Mouse (Mus musculus) intestine, embryonic 15.5 days (tissue): Measurements from ENCODE around the gene Gm7347. TPM values are rescaled to one million over a fixed set of nuclear protein-coding genes. Genes with fewer than 3 reads are reported as not detected.
A peak's percentile ranks its signal among the peaks of the same experiment; 100 is the strongest.
"Not testable (repeated sequence)": the region's sequence is repeated elsewhere in the genome, so short reads cannot be mapped to it uniquely, and the experiment has no call there.

Experiments used
- ATAC-seq: fragments of 200-750 bp; cut with Nextera tagmentation; 2 replicates; pipeline ENCODE4 v1.8.0; 2017; ENCODE audit warnings: moderate TSS enrichment, moderate library complexity
- H3K27ac ChIP-seq: fragments of 300-500 bp; sonication (generic); 2 replicates; pipeline ENCODE4 v1.5.1; 2015; ENCODE audit warnings: mild to moderate bottlenecking, inconsistent platforms
- H3K27me3 ChIP-seq: fragments of 300-500 bp; sonication (generic); replicated peaks from 2 replicates; pipeline ENCODE4 v1.6.1; 2015; ENCODE audit warnings: inconsistent platforms
- H3K36me3 ChIP-seq: fragments of 300-500 bp; sonication (generic); 2 replicates; pipeline ENCODE4 v1.6.1; 2015; ENCODE audit warnings: inconsistent platforms
- H3K4me1 ChIP-seq: fragments of 300-500 bp; sonication (generic); replicated peaks from 2 replicates; pipeline ENCODE4 v1.6.1; 2015; ENCODE audit warnings: inconsistent platforms
- H3K4me2 ChIP-seq: fragments of 300-500 bp; sonication (generic); replicated peaks from 2 replicates; pipeline ENCODE4 v1.6.1; 2015; ENCODE audit warnings: mild to moderate bottlenecking, inconsistent platforms
- H3K4me3 ChIP-seq: fragments of 300-500 bp; sonication (generic); replicated peaks from 2 replicates; pipeline ENCODE4 v1.5.1; 2015; ENCODE audit warnings: inconsistent platforms
- H3K9ac ChIP-seq: fragments of 300-500 bp; sonication (generic); 2 replicates; pipeline ENCODE4 v1.6.1; 2015; ENCODE audit warnings: inconsistent platforms
- H3K9me3 ChIP-seq: fragments of 300-500 bp; sonication (generic); 2 replicates; pipeline ENCODE4 v1.6.1; 2016; ENCODE audit warnings: inconsistent platforms
- WGBS: fragments of 180-500 bp; shearing (Covaris S2); methylation state at CpG from one replicate; pipeline ENCODE4 v1.1.7; 2015; 5-methylcytosine and 5-hydroxymethylcytosine counted together
- polyA plus RNA-seq: library from polyadenylated mRNA; unstranded; fragments of >200 nt; fragmentation: Nextera tagmentation; extraction: Ambion mirVana; gene quantifications from 2 replicates; pipeline ENCODE4 v1.2.1, GENCODE M21; 2015

Gm7347 gene
- not detected in 2 replicates for polyA plus RNA-seq

- no CpG with 5 or more reads among the region's 2 CpGs for WGBS
- H3K4me1 ChIP-seq, H3K36me3 ChIP-seq, H3K9me3 ChIP-seq, H3K27me3 ChIP-seq, H3K9ac ChIP-seq, H3K4me3 ChIP-seq, H3K4me2 ChIP-seq, H3K27ac ChIP-seq, ATAC-seq: not testable (repeated sequence)
Observed at GRCm38 (mm10) chr5:26058481-26058880, at the start of gene Gm7347. Gene Gm7347 (minus strand): TSS chr5:26058581.

DNA sequence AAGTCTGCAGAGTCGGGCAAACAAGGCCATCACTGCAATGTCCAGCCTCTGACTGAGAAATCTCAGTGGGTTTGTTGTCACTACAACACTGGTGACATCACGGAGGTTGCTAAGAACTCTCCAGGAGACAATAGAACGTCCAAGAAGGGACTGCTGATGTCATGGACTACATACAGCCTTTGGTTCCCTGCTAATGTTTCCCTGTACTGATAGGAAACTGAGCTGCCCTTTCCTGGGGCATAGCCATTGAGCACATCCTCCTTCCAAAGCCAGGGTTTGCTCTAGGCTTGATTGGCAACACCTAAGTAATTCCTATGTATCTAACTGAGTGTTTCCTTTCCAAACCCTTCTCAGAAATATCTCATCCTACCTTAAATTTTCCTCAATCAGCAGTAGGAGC is 46.9 kb upstream of the Gm7347 start, which contains the start of gene 5031410I06Rik:
Gene 5031410I06Rik, minus strand, starts transcription at position 101 of the 400 bp plus-strand sequence.
- not testable (repeated sequence) for H3K9ac ChIP-seq, H3K4me1 ChIP-seq, H3K27me3 ChIP-seq, H3K36me3 ChIP-seq, H3K4me2 ChIP-seq, H3K27ac ChIP-seq, H3K9me3 ChIP-seq, H3K4me3 ChIP-seq, ATAC-seq
- no CpG with 5 or more reads among the region's 3 CpGs for WGBS

DNA sequence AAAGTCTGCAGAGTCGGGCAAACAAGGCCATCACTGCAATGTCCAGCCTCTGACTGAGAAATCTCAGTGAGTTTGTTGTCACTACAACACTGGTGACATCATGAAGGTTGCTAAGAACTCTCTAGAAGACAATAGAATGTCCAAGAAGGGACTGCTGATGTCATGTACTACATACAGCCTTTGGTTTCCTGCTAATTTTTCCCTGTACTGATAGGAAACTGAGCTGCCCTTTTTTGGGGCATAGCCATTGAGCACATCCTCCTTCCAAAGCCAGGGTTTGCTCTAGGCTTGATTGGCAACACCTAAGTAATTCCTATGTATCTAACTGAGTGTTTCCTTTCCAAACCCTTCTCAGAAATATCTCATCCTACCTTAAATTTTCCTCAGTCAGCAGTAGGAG is 30.8 kb upstream of the Gm7347 start, which contains the start of gene Gm10471:
Gene Gm10471, minus strand, starts transcription at position 101 of the 400 bp plus-strand sequence.
- H3K27me3 ChIP-seq, H3K4me1 ChIP-seq, H3K9ac ChIP-seq, H3K4me2 ChIP-seq, ATAC-seq, H3K4me3 ChIP-seq, H3K36me3 ChIP-seq, H3K9me3 ChIP-seq, H3K27ac ChIP-seq: not testable (repeated sequence)
- 72% methylated on average over 1 of the region's 1 CpGs for WGBS

DNA sequence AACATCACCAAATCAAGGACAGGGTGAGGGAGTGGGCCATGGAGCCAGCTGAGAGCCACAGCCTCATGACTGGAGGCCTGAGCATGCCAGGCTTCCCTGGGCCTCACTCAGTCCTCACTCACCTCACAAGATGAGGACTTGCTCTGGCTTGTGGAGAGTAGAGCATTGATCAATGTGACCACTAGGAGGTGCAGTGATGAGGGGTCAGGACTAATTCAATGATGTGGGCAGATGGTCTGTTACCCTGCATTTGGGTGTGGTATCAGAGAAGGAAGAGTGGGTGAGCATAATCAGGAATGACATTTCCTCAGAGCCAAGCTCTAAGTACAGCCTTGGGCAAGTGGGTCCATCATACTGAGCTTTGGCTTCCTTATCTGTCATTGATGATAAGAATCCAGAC is 20.6 kb upstream of the Gm7347 start:
- ATAC-seq, H3K27me3 ChIP-seq, H3K9ac ChIP-seq, H3K4me3 ChIP-seq, H3K27ac ChIP-seq, H3K4me2 ChIP-seq, H3K36me3 ChIP-seq, H3K9me3 ChIP-seq, H3K4me1 ChIP-seq: not testable (repeated sequence)

DNA sequence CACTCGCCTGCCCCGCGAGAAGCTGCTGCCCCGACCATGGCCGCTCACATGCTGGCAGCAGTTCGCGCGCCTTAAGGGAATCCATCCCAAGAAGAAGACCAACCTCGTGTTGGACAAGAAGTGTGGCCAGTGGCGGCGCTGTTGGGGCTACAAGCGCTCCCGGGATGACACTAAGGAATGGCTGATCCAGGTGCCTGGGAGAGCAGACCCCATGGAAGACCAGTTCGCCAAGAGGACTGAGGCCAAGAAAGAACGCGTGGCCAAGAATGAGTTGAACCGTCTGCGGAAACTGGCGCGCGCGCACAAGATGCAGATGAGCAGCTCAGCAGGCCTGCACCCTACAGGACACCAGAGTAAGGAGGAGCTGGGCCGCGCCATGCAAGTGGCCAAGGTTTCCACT is 12.3 kb upstream of the Gm7347 start:
- Histone ChIP-seq H3K4me1 (no peaks in the 10 kb centered on the region), H3K27ac (no peak overlapping the region), H3K4me3 (no peak overlapping the region), H3K27me3 (no peaks in the 10 kb centered on the region), H3K9me3 (no peaks in the 10 kb centered on the region), H3K36me3 (no peaks in the 10 kb centered on the region), H3K4me2 (no peak overlapping the region), H3K9ac (no peak overlapping the region)
- ATAC-seq: no peak
- 85% methylated on average over 24 of the region's 24 CpGs for WGBS

DNA sequence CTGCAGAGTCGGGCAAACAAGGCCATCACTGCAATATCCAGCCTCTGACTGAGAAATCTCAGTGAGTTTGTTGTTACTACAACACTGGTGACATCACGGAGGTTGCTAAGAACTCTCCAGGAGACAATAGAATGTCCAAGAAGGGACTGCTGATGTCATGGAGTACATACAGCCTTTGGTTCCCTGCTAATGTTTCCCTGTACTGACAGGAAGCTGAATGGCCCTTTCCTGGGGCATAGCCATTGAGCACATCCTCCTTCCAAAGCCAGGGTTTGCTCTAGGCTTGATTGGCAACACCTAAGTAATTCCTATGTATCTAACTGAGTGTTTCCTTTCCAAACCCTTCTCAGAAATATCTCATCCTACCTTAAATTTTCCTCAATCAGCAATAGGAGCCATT is 18.9 kb downstream of the Gm7347 start, which contains the start of gene Speer4a:
Gene Speer4a, minus strand, starts transcription at position 101 of the 400 bp plus-strand sequence.
- H3K4me1 ChIP-seq, H3K27ac ChIP-seq, H3K4me3 ChIP-seq, H3K36me3 ChIP-seq, H3K27me3 ChIP-seq, H3K4me2 ChIP-seq, H3K9ac ChIP-seq, H3K9me3 ChIP-seq, ATAC-seq: not testable (repeated sequence)
- WGBS: 78% methylated on average over 2 of the region's 2 CpGs

GRCm38 (mm10) chr5:26022816-26023215 is 35.6 kb downstream of the Gm7347 start, which contains the start of gene Gm5862:
Gene Gm5862 (minus strand): TSS chr5:26022916.
- not testable (repeated sequence) for H3K36me3 ChIP-seq, H3K4me2 ChIP-seq, H3K9me3 ChIP-seq, H3K4me1 ChIP-seq, H3K27ac ChIP-seq, H3K27me3 ChIP-seq, H3K9ac ChIP-seq, ATAC-seq, H3K4me3 ChIP-seq
- no CpG with 5 or more reads among the region's 3 CpGs for WGBS

DNA sequence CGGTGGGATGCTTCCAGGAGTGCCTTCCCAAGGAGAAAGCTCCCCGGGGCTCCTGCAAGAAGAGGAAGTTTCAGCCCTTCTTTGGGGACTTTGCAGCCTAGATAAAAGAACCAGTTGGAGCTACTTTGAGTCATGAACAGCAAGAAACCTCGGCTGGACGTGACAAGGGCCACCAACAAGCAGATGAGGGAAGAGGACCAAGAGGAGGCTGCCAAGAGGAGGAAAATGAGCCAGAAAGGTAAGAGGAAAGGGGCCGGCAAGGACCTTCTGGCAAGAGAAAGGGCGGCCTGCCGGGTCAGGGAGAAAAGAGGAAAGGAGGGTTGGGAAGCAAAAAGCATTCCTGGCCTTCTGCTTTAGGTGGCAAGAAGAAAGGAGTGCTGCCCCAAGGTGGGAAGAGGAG is 50.7 kb downstream of the Gm7347 start:
- H3K36me3 ChIP-seq: not testable (repeated sequence)

GRCm38 (mm10) chr5:26006937-26007695 is 51.3 kb downstream of the Gm7347 start:
- peak overlapping the region; percentile 51 for H3K4me2 ChIP-seq
- WGBS: 18% methylated on average over 45 of the region's 45 CpGs
- H3K36me3 ChIP-seq, H3K4me1 ChIP-seq, H3K9ac ChIP-seq, H3K27ac ChIP-seq, H3K9me3 ChIP-seq, H3K27me3 ChIP-seq: not testable (repeated sequence)
- peak; percentile 67 for ATAC-seq
- peak overlapping the region; percentile 14 for H3K4me3 ChIP-seq

More for the DNA sequence above, 50.7 kb downstream of the Gm7347 start:
- not testable (repeated sequence) for H3K9ac ChIP-seq, ATAC-seq, H3K4me1 ChIP-seq, H3K27me3 ChIP-seq, H3K9me3 ChIP-seq, H3K27ac ChIP-seq, H3K4me3 ChIP-seq, H3K4me2 ChIP-seq
- 67% methylated on average over 7 of the region's 7 CpGs for WGBS

- H3K36me3 ChIP-seq, H3K4me1 ChIP-seq, H3K4me2 ChIP-seq, H3K4me3 ChIP-seq, H3K9me3 ChIP-seq, H3K9ac ChIP-seq, H3K27ac ChIP-seq, H3K27me3 ChIP-seq, ATAC-seq: not testable (repeated sequence)
- WGBS: 83% methylated on average over 1 of the region's 2 CpGs
Observed at GRCm38 (mm10) chr5:26004698-26005097, 53.7 kb downstream of the Gm7347 start, which contains the start of gene Gm1979. Gene Gm1979 (minus strand): TSS chr5:26004798.

Other genes with a start within 250 kb of the Gm7347 start
- not detected in 2 replicates for gene Gm21663, start 116.2 kb downstream of the Gm7347 start, polyA plus RNA-seq
- not detected in 2 replicates for gene Gm21671, start 104.2 kb downstream of the Gm7347 start, polyA plus RNA-seq
- 0.10 TPM in 1 of 2 replicates, not detected in the other for gene Gm21680, start 85.9 kb downstream of the Gm7347 start, polyA plus RNA-seq
- 0.14 TPM in 1 of 2 replicates, not detected in the other for gene Gm21698, start 69.9 kb downstream of the Gm7347 start, polyA plus RNA-seq
- gene Gm1979, start 53.8 kb downstream of the Gm7347 start, polyA plus RNA-seq: not detected in 2 replicates
- gene Gm5862, start 35.7 kb downstream of the Gm7347 start, polyA plus RNA-seq: not detected in 2 replicates
- gene Speer4a, start 19.0 kb downstream of the Gm7347 start, polyA plus RNA-seq: not detected in 2 replicates
- not detected in 2 replicates for gene Gm10471, start 30.7 kb upstream of the Gm7347 start, polyA plus RNA-seq
- 0.21 TPM in 1 of 2 replicates, not detected in the other for gene 5031410I06Rik, start 46.8 kb upstream of the Gm7347 start, polyA plus RNA-seq
- gene Gm10220, start 62.8 kb upstream of the Gm7347 start, polyA plus RNA-seq: not detected in 2 replicates
- not detected in 2 replicates for gene Gm7361, start 199.1 kb upstream of the Gm7347 start, polyA plus RNA-seq